Mouse (Mus musculus) cerebellum, adult 8-10 months (tissue): Measurements from ENCODE around the gene Usp36.
A peak's percentile ranks its signal among the peaks of the same experiment; 100 is the strongest.

Experiments
- DNase-seq: peaks from one replicate; pipeline ENCODE4 v3.0.0; 2022

Usp36 gene

DNA sequence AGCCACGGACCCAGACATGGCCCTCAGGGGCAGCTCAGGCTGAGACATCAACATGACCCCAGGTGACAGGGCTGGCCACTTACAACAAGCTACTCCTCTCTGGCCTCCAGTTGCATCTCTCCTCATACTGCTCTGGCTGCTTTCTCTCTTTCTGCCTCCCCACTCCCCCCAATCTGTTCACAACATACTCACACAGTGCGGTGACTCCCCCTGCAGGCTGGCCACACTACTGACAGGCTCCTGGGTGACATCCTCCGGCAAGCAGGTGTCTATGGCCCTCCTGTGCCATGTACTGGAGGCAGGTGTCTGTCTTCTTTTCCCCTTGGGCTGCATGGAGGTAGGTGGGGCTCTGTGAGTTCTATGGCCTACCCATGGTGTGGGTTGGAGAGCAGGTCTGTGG, 7.9 kb upstream of the Usp36 start:
- no peak for DNase-seq

DNA sequence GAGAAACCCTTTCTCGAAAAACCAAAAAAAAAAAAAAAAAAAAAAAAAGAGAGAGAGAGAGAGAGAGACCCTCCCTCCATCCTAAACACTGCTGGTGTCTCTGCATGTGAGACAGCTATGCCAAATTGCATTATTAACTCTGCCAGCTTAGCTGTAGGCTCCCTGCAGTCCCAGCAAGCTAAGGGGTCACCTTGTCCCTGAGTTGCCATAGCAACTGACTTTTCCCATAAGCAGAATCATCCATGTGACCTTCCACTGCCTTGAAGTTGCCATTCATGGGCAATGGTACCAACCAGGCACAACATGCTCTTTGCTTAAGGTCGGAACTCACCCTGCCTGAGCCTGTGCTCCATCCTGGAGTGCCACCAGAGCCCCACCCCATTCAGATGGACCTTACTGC, 5.0 kb upstream of the Usp36 start:
- DNase-seq, result no peak

DNA sequence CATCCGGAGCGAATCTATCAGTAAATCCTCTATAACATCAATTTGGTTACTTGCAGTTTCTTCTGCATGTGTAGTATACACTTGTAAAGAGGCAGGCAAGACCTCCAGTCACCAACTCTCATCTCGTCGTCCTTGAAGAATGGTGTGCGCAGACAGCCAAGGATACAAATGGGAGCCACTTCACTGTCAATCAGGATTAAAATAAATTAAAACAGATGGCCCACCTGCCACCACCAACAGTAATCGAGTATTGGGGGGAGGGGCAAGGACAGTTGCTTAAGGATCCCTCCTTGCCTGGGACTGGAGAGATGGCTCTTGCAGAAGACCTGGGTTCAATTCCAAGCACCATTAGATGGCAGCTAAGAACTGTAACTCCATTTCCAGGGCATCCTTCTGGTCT, 2.6 kb upstream of the Usp36 start:
- DNase-seq, result no peak

DNA sequence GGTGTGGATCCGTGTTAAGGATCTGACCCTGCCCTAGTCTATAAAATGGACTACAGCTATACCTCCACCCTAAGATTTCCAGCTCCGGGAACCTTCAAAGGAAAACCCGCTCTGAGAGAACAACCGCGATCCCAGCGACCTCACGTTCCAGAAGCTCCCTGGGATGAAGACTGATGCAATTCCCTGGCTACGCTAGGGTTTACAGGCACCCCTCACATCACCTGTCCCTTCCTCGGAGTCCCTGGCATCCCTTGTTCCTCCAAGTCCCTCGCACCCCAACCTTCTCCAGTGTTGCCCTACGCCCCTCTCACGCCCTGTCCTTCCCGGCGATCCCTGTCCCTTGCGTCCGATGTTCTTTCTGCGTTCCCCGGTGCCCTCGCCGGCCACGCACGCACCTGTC, 482 bp downstream of the Usp36 start:
- no peak for DNase-seq

DNA sequence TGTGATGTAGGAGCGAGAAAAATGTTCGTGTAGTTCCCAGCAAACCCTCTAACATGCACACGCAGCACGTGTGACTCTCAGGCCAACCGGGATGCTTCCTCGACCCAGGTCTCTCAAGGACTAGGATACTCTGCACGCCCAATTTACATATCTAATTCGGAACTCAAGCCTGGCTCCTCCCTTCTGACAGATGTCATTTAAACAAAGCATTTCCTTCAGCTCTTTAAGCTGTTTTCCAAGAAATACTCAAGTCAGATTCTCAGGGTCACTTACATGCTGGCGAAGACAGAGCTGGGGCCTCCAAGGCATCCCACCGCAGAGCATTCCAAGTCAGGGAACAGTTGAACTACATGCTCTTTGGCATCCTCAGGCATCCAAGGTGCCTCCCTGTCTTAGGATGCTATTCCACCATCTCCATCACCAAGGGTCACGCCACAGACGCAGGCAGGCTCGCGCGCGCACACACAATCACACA, 970 bp downstream of the Usp36 start:
- peak; percentile 34 for DNase-seq

DNA sequence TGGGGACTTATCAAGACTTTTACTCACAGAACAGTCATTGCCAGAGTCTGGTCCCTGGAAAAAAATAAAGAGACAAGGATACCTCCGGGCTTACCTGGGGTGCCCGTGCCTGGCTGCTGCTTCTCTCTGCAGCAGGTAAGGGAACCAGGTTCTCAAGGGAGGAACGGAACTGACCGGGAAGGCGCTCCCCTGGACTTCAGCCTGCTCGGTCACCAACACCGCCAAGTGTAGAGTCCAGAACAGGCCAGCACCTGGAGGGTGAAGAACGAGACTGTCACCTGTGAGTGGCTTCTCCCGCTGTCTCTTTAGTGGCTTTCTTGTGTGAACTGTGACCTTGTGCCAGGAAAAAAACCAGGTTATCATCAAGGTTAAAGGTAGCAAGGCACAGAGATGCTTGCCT, 2.5 kb downstream of the Usp36 start:
- no peak for DNase-seq

DNA sequence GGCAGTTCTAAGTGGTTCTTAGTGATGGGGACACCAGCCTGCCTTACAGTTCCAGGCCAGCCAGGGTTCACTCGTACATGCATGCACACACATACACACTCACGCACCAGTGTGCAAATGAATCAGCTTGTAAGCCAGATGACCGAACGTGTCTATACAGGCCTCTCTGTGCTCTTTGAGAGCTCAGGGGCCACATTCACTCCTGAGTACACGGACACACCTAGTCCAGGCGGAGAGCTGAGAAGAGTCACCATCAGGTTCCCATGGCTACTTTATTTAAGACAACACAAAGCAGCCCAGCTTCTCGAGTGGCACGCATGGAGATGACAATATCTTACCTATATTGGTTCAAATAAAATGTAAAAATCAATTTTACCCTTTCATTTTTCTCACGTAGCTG, 3.6 kb downstream of the Usp36 start:
- no peak for DNase-seq

DNA sequence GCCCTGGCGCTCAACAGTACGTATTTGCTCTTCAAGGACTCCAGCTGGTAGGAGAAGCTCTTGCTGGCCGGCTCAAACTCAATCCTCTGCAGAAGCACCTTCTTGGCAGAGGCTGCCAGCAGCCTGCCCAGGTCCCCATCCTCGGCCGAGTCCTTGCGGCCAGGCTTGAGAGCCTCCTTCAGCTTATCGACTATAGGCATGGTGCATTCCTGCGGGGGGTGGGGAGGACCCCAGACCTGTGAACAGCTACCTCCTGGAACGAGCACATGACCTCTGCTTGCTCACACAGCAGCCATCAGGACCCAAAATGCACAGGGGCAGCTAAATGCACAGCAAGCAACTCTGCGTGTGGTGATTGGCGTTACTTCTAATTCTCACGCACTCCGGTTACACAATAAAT, 4.3 kb downstream of the Usp36 start:
- no peak for DNase-seq

DNA sequence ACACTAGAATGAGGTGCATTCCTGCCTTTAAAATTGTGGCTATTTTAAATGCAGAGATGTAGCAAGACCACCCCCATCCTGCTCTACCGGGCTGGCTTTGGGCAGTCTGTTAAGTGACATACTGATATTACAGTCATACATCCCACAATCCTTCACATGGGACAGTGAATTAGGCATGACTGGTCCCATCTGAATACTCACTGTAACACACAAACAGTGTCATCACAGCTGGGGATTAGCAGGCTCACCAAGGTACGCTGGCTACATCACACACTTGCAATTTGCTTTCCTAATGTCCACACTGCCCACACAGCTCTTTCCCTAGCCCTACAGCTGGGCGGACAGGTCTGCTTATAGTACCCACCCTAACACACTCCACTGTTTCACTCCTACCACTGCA, 9.8 kb downstream of the Usp36 start:
- no peak for DNase-seq

DNA sequence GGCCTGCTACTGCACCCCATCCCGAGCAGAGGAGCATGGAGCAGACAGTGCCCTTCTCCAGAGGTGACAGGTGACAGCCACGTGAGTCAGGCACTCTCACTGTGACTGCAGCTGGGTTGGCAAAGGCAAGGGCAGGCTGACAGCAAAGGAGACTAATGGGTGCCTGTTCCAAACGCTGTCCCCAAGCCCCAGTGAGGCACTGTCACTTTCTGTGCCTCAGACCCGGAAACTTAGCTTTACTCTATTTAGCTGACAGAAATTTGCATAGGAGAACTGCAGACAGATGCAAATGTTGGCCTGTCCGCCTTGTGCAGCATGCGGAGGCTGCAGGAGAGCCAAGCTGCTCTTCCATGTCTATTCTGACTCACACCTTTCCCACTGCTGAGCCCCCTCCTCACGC, 13.7 kb downstream of the Usp36 start:
- DNase-seq, result no peak

DNA sequence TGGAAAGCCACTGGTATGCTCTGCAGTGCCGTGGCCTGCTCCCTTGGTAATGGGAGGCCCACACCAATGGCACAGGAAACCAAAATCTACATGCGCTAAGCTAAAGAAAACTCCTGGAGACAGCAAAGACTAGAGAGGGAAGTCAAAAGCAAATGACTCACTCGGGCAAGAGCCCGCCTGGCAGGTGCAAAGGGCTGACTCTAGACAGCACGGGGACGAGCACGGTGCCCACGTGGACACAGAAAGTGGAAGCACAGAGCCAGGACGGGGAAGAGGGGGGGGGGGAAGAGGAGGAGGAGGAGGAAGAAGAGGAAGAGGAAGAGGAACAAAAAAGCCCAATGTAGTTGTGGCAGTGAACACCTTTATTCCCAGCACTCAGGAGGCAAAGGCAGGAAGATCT, 15.0 kb downstream of the Usp36 start:
- DNase-seq, result no peak

DNA sequence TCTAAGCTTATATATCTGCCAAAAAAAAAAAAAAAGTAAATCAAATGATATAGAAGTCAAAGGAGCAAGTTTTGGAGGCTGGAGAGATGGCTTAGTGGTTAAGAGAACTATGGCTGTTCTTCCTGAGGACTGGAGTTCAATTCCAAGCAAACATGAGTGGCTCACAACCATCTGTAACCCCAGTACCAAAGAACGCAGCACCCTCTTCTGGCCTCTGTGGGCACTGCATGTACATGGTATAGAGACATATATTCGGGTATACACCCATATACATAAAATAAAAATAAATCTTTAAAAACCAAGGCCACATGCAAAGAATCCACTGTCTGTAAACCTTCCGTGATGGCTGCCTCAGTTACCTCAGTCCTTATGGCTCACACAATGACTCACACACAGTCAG, 20.2 kb downstream of the Usp36 start:
- DNase-seq, result no peak

DNA sequence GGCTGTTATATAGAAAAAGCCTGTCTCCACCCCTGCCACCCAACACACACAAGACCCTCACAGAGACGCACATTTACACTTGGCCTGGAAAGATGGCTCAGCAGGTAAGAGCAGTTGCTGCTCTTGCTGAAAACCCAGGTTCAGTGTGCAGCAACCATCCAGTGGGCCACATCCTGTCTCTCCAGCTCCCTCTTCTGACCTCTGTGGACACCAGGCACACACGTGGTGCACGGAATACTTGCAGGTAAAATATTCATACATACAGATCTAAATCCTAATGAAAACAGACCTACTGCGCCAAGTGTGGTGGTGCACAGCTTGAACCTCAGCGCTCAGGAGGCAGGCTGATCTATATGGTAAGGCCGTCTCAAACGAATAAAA, 23.4 kb downstream of the Usp36 start:
- DNase-seq, result no peak

DNA sequence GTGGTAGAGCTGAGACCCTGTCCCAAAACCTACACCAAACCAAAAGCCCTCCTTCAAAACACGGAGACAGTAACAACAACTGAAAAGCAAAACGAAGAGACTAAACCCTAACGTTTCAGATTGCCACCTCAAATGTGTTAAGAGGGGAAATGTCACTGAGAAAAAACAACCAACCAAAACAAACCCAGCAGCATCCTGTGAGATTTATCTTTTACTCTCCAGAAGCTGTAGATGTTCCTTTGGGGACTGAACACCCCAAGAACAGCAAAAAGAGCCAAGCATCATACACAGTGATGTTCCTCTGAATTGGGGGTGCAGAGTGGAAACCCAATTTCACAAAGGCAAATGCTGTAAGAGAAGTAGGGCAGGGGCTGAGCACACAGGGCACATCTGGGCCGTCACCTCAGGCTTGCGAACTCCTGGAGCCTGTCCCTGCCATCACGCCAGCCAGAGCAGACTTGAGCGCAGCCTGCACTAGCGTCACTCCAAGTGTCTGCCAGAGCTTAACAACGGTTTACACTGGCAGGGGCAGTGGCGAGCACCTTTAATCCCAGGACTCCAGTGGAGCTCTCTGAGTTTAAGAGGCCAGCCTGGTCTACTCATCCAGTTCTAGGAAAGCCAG, 23.9 kb downstream of the Usp36 start:
- no peak for DNase-seq

DNA sequence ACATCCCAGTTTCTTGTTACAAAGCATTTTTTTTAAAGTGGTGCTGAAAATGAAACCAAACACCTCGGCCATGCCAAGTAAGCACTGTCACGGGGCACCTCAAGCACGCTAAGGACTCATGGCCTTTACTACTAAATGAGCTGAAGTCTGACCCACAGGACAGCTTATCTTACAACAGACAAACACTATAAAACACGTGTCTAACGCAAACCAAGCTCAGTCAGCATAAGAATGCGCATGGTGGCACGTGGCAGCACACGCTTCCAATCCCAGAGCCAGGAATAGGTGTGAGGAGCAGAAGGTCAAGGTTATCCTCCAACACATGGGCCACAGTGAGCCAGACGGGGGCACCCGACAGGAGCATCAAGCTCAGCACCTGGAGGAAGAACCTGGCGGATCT, 24.4 kb downstream of the Usp36 start:
- no peak for DNase-seq

DNA sequence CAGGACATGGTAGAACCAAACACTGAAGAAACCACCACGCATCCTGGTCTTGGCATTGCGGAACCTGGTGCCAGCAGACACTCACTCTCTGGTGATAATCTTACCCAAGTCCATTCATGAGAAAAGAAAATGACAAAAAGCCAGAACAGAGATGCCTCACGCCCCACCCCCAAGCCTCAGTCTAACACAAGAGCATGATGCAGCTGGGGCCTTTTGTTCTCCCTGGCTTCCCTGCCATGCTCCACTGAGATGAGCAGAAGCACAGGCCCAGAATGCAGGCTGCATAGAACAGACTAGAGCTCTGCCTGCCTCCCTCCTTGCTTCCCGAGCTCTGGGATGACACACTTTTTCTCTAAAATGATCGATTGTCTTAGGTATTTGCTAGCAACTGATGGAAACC, 26.9 kb downstream of the Usp36 start:
- no peak for DNase-seq

DNA sequence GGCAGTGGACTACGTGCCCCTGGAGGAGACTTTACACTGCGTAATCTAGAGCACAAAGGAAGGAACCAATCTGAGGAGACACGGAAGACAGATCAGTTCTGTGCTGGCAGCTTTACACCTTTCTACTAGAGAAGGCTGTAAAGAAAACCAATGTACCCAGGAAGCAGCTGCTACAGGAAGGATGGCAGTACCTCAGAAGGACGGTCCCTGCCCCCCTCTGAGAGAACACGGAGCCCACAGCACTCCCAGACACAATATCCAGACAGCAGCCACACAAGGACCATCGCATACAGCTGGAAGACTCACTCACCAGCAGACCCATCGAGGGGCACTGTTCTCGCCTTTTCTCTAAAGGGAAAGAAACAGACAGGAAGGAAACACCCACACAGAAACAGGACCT, 30.0 kb downstream of the Usp36 start:
- no peak for DNase-seq

DNA sequence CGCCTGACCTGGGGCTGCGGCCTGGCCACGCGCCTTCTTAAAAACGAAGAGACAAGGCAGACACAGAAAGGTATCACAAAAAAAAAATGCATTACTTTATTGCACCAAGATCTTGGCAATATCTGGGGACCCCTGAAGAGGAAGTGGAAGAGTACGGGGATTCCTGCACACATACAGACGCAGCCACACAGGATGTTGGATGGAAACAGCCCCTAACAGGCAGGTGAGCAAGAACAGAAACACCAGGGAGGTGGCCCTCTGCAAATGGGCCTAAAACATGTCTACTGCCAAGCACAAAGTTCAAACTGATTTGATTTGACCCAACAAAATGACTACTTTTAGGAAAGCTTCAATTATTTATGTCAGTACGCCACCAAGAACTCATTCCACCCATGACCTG, 30.5 kb downstream of the Usp36 start:
- DNase-seq, result no peak

DNA sequence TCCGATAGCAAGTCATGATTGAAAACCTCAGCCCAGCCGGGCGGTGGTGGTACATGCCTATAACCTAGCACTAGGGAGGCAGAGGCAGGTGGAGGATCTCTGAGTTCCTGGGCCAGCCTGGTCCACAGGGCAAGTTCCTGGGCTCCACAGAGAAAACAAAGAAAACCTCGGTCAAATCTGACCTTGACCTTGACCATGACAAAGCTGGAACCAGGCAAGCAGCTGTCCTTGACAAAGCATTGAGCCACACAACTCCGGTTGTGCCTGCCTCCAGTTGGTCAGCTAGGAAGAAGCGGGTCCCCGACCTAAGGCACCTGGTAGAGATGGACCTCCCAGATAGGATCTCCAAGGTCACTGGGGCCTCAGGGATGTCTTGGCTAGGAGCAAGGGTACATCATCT, 33.7 kb downstream of the Usp36 start:
- no peak for DNase-seq

DNA sequence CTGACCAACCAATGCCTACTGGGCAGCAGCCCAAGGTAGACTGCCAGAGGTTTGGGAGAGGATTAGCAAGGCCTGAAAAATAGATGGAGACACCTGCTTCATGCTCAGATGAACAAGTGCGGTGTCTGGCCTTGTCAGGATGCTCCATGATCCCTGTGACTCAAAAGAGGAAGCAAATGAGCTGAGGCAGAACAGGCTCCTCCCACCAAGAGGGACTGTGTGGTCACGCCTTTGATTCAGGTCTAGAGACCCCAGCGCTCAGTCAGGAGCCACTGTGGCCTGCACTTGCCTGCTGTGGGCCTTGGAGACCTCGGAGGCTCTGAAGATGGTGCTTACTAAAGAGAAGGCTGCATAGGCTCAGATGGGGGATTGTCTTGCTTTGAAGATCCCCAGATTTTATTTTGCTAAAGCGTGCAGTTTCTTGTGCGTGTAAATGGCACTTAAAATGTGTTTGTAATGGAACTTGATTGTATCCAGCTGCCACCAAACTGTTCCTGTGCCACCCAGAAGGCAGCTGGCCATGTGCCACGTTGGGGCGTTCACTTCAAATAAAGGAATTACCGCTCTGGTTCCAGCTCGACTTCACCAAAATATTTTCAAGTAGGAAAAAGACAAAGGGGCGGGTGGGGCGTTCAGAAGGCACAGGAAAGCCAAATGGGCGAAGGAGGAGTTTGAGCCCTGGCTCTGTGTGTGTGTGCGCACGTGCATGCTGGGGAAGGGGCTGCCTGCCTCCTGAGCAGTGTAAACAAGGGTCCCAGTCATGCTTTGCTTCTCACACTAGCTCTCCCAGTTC, 35.7 kb downstream of the Usp36 start:
- DNase-seq, result peak; percentile 87

DNA sequence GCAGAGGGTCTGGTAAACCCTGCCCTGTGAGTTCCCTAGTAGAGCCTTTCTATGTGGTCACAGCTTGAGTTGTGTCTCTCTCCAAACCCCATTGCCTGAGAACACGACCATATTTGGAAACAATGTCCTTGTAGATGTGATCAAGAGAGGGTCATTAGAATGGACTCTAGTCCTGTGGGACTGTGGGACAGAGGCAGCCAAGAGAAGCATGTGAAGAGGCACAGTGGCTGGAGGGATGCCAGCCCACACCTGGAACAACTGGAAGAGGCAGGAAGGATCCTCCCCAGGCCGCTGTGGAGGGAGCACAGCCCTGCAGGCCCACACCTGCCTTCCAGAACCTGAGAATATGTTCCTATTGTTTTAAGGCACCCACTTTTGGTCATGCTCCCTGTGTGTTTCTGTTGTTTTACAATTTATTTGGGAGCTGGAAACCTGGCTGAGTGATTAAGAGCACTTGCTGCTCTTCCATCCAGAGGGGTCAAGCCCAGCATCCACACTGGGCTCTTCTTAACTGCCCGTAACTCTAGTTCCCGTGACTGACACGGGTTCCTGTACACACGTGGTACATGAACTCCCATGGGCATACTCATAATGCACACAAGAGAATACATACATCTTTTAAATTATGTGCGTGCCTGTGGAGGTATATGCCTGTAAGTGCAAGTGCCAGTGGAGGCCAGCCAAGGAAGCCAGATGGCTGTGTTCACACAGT, 36.4 kb downstream of the Usp36 start:
- DNase-seq, result no peak

DNA sequence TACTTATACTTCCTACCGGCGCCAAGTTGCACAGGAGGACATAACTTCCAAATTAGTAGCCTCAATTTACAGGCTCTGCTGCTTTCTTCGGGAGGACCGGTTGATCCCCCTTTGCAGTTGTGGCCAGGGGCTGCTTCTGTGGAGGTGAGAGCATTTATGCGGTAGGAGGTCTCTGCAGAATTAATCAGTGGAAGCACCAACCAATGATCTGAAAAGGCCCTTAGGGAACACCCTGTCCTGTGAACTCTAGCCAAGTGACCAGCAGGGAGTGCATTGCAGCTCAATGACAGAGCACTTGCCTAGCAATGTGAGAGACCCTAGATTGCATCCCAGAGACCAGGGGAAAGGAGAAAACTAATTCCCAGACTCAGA, 41.0 kb downstream of the Usp36 start:
- DNase-seq, result no peak

DNA sequence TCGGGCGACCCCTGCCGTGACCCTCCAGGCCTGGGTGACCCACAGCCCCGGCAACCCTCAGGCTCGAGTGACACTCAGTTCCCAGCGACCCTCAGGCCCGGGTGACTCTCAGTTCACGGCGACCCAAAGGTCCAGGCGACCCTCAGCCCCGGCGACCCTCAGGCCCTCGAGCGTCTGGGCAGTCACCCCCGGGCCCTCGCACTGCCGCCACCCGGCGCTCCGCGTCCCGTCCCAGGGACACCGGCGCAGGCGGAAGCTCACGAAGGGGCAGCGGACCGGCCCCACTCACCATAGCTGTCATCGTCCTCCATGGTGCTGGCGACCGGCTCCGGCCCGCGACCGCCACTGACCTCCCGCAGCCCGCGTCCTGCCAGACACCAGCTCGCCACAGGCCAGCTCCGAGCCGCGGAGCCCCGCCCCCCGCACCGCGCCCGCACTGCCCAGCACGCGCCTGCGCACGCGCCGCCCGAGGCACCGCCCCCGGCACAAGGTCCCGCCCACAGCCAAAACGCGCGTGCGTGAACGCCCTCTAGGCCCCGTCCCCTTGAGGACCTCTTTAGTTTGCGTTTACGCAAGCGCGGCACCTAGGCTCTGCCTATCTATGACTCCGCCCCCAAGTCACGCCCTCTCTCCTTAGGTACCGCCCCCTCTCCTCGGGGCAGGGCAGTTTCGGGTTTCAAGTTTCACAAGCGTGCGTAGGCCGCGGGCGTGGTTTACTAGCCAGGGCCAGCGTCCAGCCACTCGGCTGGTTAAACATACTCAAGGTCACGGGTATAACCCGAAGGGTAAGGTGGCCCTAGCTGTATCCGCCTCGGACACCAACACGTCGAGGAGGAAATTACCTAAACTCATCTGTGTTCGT, 41.7 kb downstream of the Usp36 start, which contains the start of gene Cyth1:
Cyth1 (minus strand) TSS at position 443 of the 862 bp plus-strand sequence.
- peak; percentile 98 for DNase-seq
